Mouse (Mus musculus): Measurements from ENCODE around the gene Tbc1d32. TPM values are rescaled to one million over a fixed set of nuclear protein-coding genes. Genes with fewer than 3 reads are reported as not detected.

The Tbc1d32 gene
- polyA plus RNA-seq (2012; rRNA removed; ENCODE audit: low replicate concordance), result 0.65 and 1.5 TPM in 2 replicates

DNA sequence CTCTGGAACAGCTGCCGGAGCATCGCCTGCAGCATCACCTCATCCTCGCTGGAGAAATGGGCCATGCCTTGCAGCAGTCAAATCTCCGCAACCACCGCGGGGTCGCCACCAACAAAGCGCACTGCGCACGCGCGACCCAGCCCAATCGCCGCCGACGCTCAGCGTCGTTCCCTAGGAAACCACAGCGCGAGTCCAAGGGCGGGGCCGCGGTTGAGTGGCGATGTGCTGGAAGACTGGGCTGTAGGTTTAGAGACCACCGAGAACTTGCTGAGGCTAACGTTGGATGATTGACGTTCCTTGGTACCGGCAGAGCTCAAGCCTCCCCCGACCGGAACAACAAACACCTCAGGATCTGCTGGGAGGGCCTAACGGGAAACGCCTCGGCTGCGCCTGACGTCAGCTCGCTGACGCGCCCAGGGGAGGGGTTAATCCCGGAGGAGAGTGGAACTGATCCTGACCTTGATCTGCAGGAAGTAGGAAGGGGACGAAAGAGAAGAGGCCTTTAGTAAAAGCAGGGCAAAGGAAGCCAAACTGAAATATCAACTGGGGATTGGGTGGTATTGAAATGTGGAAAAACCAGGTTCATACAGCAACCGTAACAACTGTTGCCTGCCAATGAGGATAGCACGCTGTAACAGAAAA is at the start of gene Tbc1d32:
Tbc1d32 (minus strand) TSS at position 122 of the 642 bp plus-strand sequence.

DNA sequence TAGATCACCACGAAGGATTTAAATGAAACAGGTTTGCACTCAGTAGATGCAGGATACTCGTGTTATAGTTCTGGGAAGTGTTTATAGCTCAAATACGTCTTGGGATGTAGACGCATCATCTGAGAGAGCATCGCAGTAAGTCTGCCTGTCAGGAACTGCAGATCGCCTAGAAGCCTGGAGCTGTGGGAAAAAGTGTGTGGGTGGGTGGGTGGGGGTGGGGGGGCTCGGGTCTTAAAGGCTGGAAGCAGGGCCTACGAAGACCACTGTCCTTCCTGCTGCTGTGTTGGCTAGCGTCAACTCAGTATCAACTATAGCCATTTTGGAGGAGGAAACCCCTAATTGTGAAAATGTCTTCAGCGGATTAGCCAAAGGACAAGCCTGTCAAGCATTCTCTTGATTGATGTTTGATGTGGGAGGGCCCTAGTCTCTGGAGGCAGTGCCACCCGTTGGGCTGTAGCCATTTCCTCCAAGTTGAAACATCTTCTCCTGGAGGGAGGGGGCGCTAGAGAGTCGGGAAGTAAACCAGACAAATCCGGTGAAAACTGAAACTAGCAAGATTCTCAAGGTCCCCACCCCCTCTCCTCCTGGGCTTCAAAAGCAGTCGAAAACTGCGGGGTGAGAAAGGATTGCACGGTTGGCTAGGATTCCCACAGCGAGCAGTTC is 122.0 kb downstream of the Tbc1d32 start, which contains the start of gene Msl3l2:
Msl3l2 (plus strand) TSS at position 585 of the 663 bp plus-strand sequence.

Other genes starting within 250 kb of the Tbc1d32 start
- 3.1 and 8.2 TPM in 2 replicates for gene Msl3l2, start 121.8 kb downstream of the Tbc1d32 start, polyA plus RNA-seq (2012; rRNA removed; ENCODE audit: low replicate concordance)
- gene Gja1, start 148.6 kb upstream of the Tbc1d32 start, polyA plus RNA-seq (2012; rRNA removed; ENCODE audit: low replicate concordance), result 20.0 and 28.4 TPM in 2 replicates